Mouse (Mus musculus) embryo, embryonic 11.5 days (tissue): ENCODE data around the gene C330021F23Rik.
"Not testable (repeated sequence)": the region's sequence is repeated elsewhere in the genome, so short reads cannot be mapped to it uniquely, and the experiment has no call there.

Source experiments
- DNase-seq: peaks from one replicate; pipeline ENCODE4 v3.0.0-alpha.2; 2012; ENCODE audit warnings: low read depth, low spot score

Gene C330021F23Rik

GRCm38 (mm10) chr8:3567641-3568371 lies at the start of gene C330021F23Rik:
C330021F23Rik (plus strand) TSS chr8:3567990.
- DNase-seq: no peak

GRCm38 (mm10) chr8:3522007-3522697 lies 45.6 kb upstream of the C330021F23Rik start:
- no peak for DNase-seq

GRCm38 (mm10) chr8:3530816-3531215 lies 37.0 kb upstream of the C330021F23Rik start:
- DNase-seq: no peak

- no peak for DNase-seq
These were observed 35.9 kb upstream of the C330021F23Rik start for GRCm38 (mm10) chr8:3531936-3532335.

- DNase-seq: no peak
These were observed 31.5 kb upstream of the C330021F23Rik start for GRCm38 (mm10) chr8:3536053-3536841.

GRCm38 (mm10) chr8:3536940-3537339 lies 30.9 kb upstream of the C330021F23Rik start:
- DNase-seq: no peak

- no peak for DNase-seq
These were observed 30.1 kb upstream of the C330021F23Rik start for GRCm38 (mm10) chr8:3537666-3538065.

GRCm38 (mm10) chr8:3539146-3539545 lies 28.6 kb upstream of the C330021F23Rik start:
- no peak for DNase-seq

GRCm38 (mm10) chr8:3540076-3540475 lies 27.7 kb upstream of the C330021F23Rik start:
- DNase-seq: no peak

GRCm38 (mm10) chr8:3546511-3546910 lies 21.3 kb upstream of the C330021F23Rik start:
- DNase-seq: no peak

- no peak for DNase-seq
These were observed 15.6 kb upstream of the C330021F23Rik start for GRCm38 (mm10) chr8:3552240-3552639.

- DNase-seq: no peak
These were observed 11.7 kb upstream of the C330021F23Rik start for GRCm38 (mm10) chr8:3556114-3556513.

- no peak for DNase-seq
These were observed 588 bp downstream of the C330021F23Rik start for GRCm38 (mm10) chr8:3568378-3568777.

GRCm38 (mm10) chr8:3569784-3570183 lies 2.0 kb downstream of the C330021F23Rik start:
- DNase-seq: no peak

GRCm38 (mm10) chr8:3574546-3574945 lies 6.8 kb downstream of the C330021F23Rik start:
- no peak for DNase-seq

- DNase-seq: no peak
These were observed 8.6 kb downstream of the C330021F23Rik start for GRCm38 (mm10) chr8:3576211-3576960.

GRCm38 (mm10) chr8:3579390-3580364 lies 11.9 kb downstream of the C330021F23Rik start:
- DNase-seq: no peak

- DNase-seq: not testable (repeated sequence)
These were observed 14.2 kb downstream of the C330021F23Rik start for GRCm38 (mm10) chr8:3581961-3582360.

- DNase-seq: no peak
These were observed 18.7 kb downstream of the C330021F23Rik start for GRCm38 (mm10) chr8:3586452-3586851.

- DNase-seq: no peak
These were observed 19.2 kb downstream of the C330021F23Rik start, which contains the start of gene Camsap3 for GRCm38 (mm10) chr8:3586993-3587390. Camsap3 (plus strand) TSS chr8:3587293.
